Mouse (Mus musculus) testis, postnatal 10 days (tissue): ENCODE results near the gene Upk1b.

ENCODE experiments used
- DNase-seq: peaks from one replicate; pipeline ENCODE4 v3.0.0; 2021; ENCODE audit warnings: low spot score

Gene Upk1b

DNA sequence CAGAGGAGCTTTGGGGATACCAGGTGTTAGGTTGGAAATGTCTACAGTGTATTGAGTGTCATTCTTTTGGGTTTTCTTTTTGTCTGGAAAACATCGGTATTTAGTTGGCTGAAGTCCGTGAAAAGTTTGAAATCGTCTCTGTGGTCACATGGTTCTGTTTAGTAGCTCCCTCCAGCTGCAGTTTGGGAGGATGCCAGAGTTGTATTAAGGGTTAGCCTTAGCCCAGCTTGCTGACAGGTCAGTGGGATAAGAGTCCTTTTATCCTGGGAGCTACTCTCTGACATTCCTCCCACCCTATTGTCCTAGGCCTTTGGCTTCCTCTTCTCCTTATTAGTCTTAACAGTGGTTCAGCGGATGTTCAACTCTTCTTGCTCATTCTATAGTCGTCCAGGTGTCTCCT lies 38.2 kb downstream of the Upk1b start:
- DNase-seq = no peak

DNA sequence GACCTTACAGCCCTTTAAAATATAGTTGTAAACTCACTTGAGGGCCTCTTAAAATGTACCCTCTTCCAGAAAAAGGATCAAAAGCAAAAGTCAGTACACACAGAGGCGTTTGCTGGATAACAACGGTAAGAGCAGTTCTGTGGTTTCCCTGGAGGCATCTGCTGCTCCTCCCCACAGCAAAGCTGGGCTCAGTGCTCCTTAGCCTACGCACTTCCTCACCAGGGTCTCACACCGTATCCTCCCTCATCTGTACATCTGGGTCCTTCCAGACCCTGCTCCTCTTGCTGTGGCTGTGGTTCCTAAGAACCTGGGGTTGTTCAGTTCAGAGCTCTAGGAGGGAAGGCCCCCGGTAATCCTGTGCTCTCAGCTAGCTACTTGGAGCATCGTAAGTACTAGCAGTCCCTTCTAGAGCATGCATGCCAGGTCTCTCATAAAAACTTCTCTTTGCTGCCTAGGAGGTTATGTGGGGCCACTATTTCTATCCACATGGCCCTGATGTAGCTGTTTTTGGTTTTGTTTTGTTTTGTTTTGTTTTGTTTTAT lies 39.2 kb downstream of the Upk1b start:
- DNase-seq = peak; percentile 21

DNA sequence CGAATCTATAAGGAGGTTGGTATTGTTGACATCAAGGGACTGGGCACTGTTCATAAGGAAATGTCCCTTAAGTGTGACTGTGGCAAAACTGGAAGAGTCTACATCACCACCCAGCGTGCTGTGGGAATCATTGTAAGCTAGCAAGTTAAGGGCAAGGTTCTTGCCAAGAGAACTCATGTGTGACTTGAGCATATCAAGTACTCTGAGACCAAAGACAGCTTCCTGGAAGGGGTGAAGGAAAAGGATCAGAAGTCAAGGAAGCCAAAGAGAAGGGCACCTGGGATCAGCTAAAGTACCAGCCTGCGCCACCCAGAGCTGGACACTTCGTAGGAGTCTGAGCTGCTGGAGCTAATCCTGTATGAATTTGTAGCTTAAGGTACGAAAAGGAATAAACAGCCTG lies 39.9 kb downstream of the Upk1b start:
- peak; percentile 19 for DNase-seq

DNA sequence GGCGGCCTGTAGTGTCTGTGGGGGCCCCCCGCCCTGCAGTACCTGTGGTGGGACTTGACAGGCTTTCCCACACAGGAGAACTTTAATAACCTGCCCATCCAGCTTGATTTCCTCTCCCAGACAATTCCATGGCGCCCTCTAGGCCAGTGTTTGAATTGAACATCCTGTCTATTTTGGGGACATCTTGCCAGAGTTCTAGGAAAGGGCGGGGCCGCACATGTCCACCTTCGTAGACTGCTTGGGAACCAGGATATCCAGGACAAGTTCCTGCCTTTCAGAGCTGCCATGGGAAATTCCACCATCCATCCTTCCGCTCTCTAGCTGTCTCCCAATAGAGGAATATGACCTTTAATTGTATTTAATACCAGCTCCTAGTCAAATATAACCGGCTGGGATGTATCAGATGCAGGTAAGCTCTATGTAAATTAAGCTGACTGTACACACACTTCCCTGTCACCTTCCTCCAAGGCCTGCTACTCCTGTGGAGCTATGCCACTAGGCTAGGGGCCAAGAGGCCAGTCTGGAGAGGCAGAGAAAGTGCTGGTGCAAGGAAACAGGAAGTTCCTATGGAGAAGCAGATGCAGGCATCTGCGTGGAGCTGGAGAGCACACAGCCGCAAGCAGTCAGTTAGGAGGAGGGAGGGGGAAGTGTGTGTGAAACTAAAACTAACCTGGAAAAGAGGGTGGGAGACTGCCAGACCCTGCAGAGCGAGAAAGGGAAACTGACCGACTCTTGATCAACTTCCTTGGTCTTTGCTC lies 41.8 kb downstream of the Upk1b start:
- peak; percentile 38 for DNase-seq

DNA sequence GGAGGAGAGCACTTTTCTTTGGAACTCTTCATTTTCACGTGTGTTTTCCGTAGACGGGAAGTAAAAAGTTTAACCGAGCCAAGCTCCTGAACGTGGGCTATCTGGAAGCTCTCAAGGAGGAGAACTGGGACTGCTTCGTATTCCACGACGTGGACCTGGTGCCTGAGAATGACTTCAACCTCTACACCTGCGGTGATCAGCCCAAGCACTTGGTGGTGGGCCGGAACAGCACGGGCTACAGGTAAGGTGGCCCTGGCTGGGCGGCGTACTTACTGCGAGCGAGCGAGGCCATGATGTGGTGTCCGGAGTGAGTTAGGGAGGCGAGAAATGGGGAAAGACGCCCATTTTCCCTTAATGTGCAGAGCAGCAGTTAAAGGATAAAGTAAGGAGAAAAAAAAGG lies 42.5 kb downstream of the Upk1b start:
- peak; percentile 41 for DNase-seq

DNA sequence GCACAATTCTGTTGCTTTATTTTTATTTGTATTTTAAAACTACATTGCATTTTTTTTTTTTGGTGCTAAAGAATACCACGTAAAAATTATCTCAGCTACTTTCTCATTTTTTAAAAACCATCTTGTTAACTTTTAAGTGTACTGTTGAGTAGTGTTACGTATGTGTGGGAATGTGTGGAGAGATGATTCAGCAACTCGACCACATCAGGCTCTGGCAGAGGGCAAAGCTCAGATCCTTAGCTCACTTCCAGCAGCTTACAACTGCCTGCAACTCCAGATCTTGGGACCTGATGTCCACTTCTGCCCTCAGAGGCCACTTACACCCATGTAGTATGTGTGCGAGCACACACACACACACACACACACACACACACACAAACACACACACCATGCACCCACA lies 43.6 kb downstream of the Upk1b start:
- peak; percentile 20 for DNase-seq

DNA sequence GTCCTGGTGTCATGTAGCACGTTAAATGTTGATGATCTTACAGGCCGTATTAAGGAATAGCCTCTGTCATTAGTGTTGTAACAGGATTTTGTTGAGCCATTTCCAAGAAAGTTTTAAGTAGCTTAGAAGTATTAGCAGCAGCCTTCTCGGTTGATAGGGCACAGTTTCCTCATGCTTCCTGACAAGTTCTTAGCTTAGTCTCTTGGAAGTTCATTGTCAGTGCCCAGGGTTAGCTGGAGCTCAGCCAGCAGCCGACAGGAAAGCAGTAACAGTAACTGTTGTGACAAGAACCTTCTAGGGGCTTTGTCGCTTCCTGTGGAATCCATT lies 44.0 kb downstream of the Upk1b start:
- DNase-seq = no peak

DNA sequence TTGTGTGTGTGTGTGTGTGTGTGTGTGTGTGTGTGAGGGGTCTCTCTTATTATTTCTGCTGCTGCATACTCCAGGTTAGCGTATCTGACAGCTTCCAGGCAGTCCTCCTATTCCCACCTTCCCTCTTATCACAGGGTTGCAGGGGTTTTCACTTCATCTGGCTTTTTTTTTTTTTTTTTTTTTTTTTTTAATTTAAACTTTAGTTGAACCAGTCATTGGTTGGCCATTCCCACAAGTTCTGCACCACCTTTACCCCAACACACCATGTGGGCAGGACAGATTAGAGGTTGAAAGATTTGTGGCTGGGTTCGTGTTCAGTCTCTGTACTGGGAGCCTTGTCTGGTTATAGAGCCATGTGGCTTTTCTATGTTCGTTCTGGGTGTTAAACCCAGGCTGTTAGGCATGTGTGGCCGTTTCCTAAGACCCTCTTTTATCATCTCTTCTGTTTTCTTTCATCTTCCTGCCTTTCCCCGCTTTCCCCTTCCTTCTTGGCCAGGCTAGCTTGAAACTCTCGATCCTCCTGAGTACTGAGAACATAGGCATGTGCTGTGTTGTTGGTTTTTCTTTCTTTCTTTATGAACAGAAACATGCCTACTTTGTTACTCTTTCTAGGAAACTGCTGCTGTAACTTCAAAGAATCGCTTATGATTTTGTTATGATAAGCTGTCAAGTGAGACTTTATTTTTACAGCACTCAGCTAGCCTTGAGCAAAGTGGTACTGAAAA lies 44.5 kb downstream of the Upk1b start:
- DNase-seq = peak; percentile 11

DNA sequence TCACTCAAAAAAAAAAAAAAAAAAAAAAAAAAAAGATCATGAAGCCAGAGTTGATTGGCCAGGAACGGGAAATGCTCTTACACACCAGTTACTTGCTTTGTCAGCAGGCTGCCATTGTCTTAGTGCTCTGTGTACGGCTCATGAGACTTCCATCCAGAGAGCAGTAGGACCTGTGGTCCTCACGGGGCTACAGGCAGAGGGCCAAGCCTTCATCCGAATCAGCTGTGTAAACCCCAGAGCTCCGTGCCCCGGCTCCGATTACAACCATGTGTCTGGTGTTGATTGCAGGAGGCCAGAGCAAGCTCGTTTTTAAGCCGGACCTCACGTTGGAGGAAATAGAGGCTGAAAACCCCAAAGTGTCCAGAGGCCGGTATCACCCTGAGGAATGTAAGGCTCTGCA lies 46.5 kb downstream of the Upk1b start:
- no peak for DNase-seq

DNA sequence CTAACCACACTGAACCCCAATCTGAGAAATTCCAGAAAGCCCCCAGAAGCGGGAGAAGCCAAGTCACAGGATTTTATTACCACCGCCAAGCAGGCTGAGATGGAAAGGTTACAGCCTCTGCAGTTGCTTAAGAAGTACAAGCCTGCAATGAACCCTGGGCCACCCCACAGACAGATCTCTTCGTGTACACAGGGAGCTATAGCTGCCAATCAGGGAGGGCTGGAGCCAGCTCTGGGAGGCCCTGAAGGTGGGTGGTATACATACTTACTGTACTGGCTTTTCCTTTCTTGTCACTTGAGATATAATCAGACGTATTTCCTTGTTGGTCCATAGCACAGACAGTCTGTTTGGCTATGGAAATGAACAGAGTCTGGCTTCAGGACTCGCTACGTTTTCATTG lies 49.3 kb downstream of the Upk1b start:
- no peak for DNase-seq

DNA sequence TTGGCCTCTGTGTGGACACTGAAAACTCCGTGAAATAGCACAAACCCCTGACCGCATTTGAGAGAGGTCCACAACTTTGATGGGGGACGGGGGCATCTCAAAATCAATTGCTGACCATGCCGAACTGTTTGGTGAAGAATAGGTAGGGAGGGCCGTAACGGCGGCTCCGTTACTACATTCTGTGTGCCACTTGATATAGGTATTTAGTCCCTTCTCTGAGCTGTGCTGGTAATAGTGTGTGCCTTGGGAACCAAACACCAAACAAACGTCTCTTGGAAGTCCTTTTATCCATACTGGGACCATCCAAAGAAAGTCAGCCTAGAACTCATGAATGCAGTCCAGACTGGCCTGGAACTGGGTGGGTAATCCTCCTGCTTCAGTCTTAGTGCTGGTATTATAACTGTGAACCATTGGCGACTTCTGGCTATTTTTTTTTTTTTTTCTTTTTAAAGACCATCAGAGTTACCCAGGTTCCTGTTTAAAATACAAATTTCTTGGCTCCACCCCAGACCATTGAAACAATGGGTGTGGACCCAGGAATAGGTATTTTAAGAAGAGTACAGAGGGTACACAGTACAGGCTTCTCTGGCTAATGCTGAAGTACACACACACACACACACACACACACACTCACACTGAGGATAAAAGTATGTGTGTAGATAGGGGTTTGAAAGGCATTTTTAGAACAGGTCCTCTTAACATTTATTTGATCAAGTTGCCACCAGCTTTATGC lies 56.0 kb downstream of the Upk1b start:
- DNase-seq = no peak

DNA sequence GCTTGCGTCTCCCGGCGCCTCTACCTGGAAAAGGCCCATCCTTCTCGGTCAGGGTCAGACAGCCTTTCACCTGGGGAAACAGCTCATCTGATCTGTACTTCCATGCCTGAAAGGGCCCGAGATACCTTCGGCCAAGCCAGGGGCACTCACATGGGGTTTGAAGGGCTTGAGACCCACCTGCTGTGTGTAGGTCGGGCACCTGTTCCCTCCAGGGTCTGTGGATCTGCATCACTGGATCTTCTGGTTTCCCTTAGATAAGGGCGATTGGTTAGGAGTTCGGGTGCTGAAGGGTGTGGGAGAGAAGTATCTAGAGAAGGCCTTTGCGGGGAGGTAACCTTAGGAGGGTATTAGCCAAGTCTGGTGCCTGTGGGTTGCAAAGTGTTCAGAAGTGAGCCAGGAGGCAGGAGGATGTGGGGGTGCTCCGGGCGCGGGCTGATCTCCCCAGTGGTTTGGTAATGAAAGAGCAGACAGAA lies 57.4 kb downstream of the Upk1b start:
- no peak for DNase-seq

DNA sequence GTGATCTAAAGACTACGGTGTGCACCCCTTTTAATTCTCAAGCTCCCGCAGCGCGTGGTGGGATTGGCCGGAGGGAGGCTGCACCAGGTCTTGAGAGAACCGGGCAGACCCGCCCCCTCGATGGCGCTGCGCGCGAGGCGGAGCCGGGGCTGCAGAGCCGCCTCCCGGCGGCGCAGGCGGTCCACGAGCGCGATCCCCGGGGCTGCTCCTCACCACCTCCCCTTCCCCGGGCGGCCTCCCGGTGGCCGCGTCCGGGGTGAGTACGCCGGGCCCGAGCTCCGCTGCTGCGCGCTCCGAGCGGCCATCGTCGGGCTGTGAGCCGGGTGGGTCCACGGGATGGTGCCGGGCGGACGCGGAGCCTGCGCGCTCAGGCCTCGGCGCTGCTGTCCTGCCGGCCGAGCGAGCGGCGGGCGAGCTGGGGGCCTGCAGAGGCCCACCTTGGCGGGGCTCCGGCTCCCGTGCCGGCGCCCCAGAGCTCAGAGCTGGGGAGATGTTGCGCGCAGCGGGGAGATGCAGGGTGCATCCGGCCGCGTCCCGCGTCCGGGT lies 57.9 kb downstream of the Upk1b start, which contains the start of gene B4galt4:
B4galt4 (plus strand) TSS at position 152 of the 546 bp plus-strand sequence.
- peak; percentile 82 for DNase-seq

DNA sequence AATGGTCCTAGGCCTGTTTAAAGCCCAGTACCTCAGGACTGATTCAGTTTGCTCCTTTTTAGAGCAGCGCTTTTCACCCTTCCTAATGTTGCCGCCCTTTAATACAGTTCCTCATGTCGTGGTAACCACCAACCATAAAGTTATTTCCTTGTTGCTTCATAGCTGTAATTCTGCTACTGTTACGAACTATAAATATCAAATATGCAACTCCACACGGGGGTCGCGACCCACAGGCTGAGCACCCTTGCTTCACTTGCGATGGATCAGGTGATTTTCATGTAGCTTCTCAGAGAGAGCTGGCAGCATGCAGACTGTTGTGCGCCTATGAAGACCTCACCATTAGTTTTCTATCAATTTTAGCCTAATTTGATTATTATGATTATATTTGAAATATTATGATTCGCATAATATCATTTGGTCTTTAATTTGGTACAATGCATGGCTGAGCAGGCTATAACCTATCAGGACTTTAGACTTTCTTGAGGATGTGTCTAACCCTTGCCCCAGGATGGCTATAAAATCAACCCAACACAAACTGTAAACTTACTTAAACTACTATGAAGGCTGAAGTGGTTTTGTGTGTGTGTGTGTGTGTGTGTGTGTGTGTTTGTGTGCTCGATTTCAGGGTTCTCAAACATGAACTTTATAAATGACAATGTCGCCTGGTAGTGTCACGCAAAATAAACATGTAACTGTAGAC lies 58.8 kb downstream of the Upk1b start:
- DNase-seq = no peak

DNA sequence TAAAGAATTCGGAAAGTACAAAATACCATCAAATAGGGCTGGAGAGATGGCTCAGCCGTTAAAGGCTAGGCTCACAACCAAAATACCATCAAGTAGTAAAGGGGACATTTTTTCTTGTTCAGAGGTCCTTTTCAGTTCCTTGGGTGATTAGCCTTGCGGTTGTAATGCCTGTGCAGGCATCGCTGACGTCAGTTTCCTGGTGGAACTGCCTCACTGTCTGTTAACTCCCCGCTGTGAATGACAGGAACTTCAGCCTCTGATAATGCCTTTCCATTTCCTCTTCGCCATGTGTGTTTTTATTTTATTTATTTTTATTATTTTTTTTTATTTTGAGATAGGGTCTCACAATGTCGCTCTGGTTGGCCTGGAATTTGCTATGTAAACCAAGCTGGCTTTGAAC lies 69.2 kb downstream of the Upk1b start:
- no peak for DNase-seq

DNA sequence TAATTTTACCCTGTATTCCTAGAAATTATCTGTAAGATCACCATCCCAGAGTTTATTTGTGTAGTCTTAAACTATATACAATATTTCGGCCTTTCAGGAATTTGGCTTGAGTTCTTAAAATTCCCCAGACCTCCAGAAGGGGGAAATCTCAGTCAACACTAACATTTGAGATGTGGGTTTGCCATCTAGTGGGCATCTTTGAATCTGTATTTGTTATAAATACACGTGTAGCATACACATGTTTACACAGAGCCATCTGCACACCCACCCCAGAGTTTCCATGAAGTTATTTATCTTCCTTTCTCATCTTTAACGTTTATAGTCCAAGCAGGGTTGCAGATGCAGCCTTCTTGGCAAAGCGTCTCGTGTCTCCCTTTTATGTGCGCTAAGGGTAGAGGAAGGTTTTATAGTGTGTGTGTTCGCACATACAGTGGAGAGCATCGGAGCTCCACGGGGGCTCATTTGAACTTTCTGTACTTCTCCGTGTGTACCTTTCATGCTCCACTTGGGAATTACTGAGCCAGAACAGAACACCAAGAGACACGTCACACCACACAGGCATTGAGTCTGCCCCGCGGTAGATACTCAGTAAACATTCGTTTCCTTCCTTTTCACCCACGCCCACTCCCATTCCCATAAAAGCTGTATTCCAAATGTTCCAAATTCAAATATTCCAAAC lies 70.4 kb downstream of the Upk1b start:
- no peak for DNase-seq

DNA sequence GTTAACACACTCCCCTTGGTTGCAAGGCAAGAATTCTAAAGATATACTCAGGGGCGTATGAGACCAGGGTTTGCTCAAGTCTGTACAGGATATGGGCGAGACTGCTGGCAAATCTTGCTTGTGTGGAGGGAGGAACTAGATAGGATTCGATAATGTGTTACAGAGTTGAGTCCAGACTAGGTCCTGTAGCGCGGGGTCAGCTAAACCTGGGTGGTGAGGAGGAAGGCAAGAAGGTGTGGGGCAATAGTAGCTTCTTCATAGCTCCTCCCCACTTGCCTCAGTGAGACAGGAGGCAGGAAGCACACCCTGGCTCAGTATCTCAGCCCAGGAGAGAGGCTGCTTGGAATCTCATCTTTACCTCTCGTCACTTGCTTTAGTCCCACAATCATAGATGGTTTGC lies 71.0 kb downstream of the Upk1b start:
- DNase-seq = no peak

DNA sequence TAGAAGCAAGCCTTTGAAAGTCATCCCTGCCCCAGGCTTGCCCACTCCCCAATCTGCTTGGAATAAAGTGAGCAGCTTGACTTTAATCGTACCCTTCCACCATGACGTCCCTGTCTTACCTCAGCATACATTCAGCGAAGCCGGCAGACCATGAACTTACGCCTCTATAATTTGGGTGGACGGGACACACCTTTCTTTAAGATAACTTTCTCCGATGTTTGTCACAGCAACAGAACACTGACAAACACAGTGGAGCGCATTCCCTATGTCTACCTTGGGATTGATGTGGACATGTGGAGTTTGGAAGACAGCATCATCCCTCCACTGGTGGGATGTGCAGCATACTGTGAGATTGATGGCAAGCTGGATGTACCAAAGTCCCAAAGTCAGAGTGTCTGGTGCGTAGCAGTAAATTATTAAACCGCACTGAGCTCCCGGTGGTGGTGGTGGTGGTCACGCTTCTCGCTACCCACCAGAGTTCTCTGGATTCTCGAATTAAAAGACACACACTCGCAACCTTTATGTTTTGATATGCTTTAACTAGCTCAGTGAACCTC lies 71.5 kb downstream of the Upk1b start:
- DNase-seq = no peak

DNA sequence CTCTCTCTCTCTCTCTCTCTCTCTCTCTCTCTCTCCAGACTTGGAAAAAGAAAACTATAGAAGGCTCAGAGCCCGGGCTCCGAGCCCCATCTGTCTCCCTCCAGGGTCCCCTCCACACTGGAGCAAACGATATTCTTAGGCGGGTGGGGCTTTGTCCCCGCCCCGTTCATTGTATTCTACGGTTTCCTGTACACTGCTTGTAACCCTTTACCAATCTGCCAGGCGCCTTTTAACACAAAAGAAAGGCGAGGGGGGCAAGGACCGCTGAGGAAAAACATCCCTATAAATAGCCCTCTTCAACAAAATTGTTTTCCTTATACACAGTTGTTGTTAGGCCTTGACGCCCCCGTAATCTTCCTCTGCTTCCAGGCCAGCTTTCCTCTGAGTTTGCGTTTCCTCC lies 75.2 kb downstream of the Upk1b start:
- DNase-seq = no peak

DNA sequence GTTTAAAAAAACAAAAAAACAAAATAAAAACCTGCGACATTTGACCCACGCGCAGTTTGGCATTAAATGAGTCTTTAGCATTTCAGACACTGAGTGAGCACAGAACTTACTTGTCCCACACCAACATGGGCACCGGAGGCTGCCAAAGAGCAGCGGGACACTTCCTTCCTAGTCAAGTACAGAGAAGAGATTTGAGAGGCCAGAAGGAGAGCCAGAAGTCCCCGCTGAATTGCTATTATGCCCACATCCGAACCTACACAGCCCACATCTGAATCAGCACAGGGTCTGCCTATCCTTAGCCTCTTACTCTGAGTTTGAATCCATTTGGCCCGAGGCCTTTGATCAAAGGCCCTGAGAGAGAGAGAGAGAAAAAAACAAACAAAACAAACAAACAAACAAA lies 75.9 kb downstream of the Upk1b start:
- no peak for DNase-seq
